Mouse (Mus musculus): ENCODE results near the gene Rtkn.

Rtkn gene

DNA sequence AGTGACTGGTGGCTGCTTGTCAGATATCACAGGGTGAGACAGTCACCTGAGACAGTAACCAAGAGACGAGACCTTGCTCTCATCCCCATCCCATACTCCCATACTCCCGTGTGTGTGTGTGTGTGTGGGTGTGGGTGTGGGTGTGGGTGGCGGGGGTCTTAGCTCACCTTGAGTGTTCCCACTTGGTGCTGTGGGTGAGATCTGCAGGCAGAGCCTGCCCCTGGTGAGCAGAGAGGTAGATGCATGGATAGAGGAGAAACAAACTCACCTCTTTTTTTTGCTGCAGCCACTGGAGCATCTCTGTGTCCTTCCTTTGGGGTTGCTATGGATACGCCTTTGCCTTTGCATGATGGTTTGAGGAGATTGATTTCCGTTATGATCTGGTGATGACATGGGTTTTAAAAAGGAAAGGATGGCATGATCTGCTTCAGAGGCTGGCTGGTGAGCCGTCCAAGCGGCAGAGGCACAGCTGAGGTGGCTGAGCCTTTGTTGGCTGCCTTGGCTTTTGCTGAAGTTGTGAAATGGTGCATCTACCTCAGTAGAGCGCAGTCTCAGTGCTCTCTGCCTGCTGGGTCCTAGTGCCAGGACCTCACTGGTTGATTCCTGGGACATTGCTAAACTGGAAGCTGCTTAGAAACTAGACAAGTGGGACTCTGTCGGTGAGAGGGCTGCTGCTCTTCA, 37.1 kb downstream of the Rtkn start:
- no peak for DNase-seq (ENCODE audit: low spot score)

DNA sequence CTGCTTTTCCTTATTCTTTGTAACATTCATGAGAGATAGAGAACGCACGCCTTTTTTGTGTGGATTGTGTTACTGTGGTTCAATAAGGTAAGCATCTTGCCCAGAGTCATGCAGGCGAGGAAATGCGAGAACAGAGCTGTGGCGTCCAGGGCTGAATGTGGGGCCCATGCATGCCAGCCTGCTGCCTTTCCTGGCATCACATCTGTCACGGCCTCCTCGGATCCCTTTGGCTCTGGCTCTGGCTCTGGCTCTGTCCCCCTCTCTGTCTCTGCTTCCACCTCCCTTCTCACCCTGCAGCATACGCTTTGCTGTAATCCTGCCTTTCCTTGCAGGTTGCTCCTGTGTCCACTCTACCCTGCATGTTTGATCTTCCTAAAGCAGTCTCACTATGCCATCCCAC, 40.7 kb downstream of the Rtkn start:
- DNase-seq (ENCODE audit: low spot score): no peak

DNA sequence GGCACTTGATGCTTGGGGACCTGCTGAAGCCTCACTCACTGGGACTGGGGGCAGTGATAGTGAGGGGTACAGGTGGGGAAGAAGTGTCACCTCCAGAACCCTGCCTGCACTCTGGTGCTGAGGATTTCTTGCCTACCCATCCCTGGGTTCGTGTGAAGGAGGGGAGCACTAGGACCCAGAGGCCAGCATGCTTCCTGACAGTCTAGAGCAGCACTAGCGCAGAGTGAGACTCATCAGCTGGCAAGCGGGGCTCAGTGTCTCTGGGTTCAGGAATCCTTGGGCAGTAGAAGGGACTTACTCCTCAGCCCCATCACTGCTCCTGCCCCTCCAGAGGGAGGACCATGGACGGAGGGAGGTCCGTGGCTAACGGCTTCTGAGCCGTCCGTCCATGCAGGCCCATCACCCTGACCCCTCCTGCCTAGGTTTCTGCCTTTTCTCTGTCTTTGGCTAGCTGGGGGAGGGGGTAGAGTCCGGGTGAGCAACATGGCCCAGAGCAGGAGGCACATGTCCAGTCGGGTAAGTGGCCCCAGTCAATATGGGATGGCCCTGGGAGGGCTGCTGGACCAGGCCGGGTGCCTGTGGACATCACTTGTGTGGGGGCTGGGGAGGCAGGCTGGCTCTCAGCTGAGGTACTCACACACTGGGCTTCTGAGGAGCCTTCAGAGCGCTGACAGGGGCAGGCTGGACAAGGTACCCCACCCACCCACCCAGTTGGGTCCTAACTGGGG, 44.3 kb downstream of the Rtkn start:
- DNase-seq (ENCODE audit: low spot score): no peak

- no peak for DNase-seq (ENCODE audit: low spot score)
These were observed 45.3 kb downstream of the Rtkn start for GRCm38 (mm10) chr6:83180605-83181004.

DNA sequence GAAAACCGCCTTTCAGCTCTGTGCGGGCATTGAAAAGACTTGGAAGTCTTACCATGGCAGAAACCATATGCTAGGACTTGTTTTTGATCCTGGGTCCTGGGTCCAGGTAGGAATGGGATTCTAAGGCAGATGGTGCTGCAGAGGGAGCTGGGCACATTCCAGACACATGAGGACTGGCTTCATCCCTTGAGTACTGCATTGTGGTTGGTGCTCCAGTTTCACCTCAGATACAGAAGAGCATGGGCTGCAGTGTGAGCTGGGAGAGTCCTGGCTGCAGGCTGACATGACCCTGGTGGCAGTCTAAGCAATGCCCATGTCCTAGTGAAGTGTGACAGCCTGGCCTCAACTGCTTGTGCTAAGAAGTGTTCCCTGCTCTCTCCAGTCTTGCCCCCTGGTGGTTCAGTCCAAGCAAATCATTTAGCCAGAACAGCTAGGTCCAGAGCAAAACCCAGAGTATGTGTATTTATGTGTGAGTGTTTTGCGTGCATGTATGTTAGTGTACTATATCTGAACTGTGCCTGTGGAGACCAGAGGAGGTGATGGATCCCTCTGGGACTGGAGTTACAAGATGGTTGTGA, 49.7 kb downstream of the Rtkn start:
- no peak for DNase-seq (ENCODE audit: low spot score)

DNA sequence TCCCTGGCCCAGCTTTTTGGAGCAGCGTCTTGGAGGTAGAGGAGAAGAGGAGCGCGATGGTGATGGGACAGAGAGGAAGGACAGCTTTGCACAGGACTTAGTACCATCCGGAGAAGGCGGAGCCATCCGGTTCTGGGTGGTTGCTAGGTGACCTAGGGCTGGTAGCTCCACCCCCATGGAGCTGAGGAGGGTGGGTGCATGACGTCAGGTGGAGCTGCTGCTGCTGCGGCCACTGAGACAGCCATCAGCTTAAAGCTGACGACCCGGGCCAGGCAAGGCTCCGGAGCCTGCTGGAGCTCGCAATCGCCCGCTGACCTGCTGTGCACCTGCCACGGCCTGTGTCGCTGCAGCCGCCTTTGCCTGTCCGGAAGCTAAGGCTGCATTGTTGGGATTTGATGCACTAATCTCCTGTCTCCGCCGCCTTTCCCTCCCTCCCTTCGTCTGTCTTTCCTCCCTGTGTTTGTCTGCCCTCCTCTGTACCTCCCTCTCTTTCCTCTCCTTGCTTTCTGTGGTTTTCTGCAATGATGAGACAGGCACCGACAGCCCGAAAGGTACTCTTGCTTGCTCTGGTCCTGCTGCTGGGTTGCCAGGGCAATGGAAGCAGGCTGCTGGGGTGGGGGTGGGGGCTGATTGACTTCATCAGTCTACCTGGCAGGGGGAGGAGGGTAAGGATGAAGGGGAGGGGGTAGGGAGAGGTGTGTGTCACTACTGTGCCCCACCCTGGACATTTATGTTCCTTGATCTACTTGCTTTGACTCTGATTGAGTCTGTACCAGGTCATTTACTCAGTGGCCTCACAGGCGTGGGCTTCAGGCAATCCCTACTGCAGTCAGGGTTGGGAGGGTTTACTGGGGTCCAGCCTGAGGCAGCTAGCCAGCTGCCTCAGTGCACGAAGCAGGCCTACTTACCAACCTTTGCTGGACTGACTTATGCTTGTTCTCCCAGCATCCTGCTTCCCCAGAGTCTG, 50.9 kb downstream of the Rtkn start:
- no peak for DNase-seq (ENCODE audit: low spot score)

GRCm38 (mm10) chr6:83186946-83187345, 51.7 kb downstream of the Rtkn start:
- no peak for DNase-seq (ENCODE audit: low spot score)

DNA sequence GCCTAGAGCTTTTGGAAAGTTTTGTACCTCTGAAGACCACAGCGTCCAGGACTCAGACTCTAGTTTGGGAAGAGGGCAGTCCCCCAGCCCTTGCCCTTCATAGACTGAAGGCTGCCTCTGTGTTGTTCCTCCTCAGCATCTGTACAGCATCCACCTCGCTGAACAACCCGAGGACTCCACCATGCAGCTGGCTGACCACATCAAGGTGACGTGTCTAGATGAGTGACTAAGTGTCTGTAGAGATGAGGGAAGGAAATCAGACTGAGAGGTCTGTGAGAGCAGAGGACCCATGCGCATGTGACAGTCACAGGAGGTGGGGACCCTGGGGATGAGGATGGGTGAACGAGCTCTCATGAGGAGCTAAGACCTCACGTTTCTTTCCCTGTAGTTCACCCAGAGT, 58.3 kb downstream of the Rtkn start:
- no peak for DNase-seq (ENCODE audit: low spot score)

- peak; percentile 71 for DNase-seq (ENCODE audit: low spot score)
These were observed 62.2 kb downstream of the Rtkn start for GRCm38 (mm10) chr6:83197345-83198004.
